Comparison of ENCODE assay signal across 28 mouse cellular contexts in the genomic region with DNA sequence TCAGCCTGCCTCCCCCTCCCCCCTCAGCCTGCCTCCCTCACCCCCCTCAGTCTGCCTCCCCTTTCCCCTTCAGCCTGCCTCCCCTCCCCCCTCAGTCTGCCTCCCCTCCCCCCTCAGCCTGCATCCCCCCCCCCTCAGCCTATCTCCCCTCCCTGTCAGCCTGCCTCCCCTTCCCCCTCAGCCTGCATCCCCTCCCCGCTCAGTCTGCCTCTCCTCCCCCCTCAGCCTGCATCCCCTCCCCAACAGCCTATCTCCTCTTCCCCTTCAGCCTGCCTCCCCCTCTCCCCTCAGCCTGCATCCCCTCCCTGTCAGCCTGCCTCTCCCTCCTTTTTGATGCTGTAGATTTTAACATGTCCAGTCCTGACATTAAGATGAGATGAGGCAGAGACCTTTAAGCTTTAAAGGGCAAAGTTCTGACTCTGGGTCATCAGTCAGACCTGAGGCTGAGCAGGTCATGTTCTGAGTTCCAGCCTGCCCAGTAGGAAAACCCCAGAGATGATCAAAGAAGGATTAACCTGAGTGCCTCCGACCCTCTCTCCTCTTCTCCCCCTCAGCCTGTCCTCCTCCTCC.
DNase-seq lines count a peak whose midpoint lies in the region; ATAC-seq and TF ChIP-seq lines count a peak whose summit lies in the region.
"Had no signal": no experiment of that assay in that cellular context is flagged by ENCODE, and none has a peak within 500 bp of the region (broad histone marks: within the 10 kb centered on the region; RNA-seq: fewer than 3 reads in every experiment).

No protein-coding gene starts in this region.

- no peak for DNase-seq in kidney, postnatal 14 days
- peak; percentile 51 for DNase-seq in brain, embryonic 14.5 days (ENCODE audit: low read depth)
- peak; percentile 69 for DNase-seq in embryo, embryonic 9.5 days (ENCODE audit: extremely low spot score)
- DNase-seq in mesoderm, embryonic 11.5 days (ENCODE audit: low read depth, low spot score) = peak; percentile 29
- no peak for DNase-seq in adrenal gland, adult 8-10 months
- no peak for DNase-seq in forebrain, embryonic 14.5 days (ENCODE audit: low spot score)
- DNase-seq: adrenal gland, postnatal 36 days; cerebellum, adult 2 months; cerebellum, postnatal 14 days; gastrocnemius, postnatal 10 days; heart, postnatal 14 days; kidney, adult 9 months; kidney, postnatal 25 days; liver, embryonic 13.5 days; lung, adult 18-20 months; lung, postnatal 4 days; right cerebral cortex, postnatal 25 days had no signal

- H3K4me1 ChIP-seq in kidney, embryonic 14.5 days (ENCODE audit: control insufficient read depth, insufficient read depth, low read length) = peaks cover 3% of the 10 kb centered on the region; the same call in 1 of the 2 replicates
- H3K4me1 ChIP-seq in forebrain, embryonic 14.5 days (ENCODE audit: control insufficient read depth, insufficient read depth, low read length) = peaks cover 10% of the 10 kb centered on the region; the same call in 1 of the 2 replicates
- H3K4me1 ChIP-seq: intestine, embryonic 15.5 days; liver, embryonic 13.5 days; stomach, embryonic 15.5 days had no signal

- H3K9me3 ChIP-seq in kidney, embryonic 14.5 days (ENCODE audit: control insufficient read depth, low read length) = no peaks in the 10 kb centered on the region
- no peaks in the 10 kb centered on the region for H3K9me3 ChIP-seq in forebrain, embryonic 14.5 days (replicated peaks; ENCODE audit: control insufficient read depth, low read length)
- H3K9me3 ChIP-seq: hindbrain, embryonic 12.5 days; intestine, embryonic 15.5 days; limb, embryonic 15.5 days; liver, embryonic 13.5 days; megakaryocyte, embryonic 14.5 days; neural tube, embryonic 13.5 days; stomach, embryonic 15.5 days had no signal

- 0 out of 2 replicates have a peak, but pooled peaks have one; percentile 4 for ATAC-seq in kidney, embryonic 14.5 days (ENCODE audit: low FRiP score, low TSS enrichment)
- no peak for ATAC-seq in forebrain, embryonic 14.5 days
- ATAC-seq in erythroblast, adult 5-6 weeks (replicated peaks; ENCODE audit: low FRiP score, poor library complexity, severe bottlenecking) = no peak
- ATAC-seq: CD4-positive, CD25-positive, alpha-beta regulatory T cell, adult 4 months; hindbrain, postnatal 0 days; intestine, embryonic 15.5 days; lung, postnatal 0 days had no signal

- H3K4me2 ChIP-seq in kidney, embryonic 14.5 days (replicated peaks; ENCODE audit: low read depth, low read length) = no peak overlapping the region
- no peak overlapping the region for H3K4me2 ChIP-seq in forebrain, embryonic 14.5 days (ENCODE audit: low read length)
- H3K4me2 ChIP-seq: hindbrain, embryonic 12.5 days; intestine, embryonic 15.5 days; limb, embryonic 15.5 days; liver, embryonic 13.5 days; neural tube, embryonic 13.5 days; stomach, embryonic 15.5 days had no signal

- no peak overlapping the region for H3K9ac ChIP-seq in kidney, embryonic 14.5 days (ENCODE audit: low read depth, low read length)
- no peak overlapping the region for H3K9ac ChIP-seq in forebrain, embryonic 14.5 days (ENCODE audit: low read length)
- H3K9ac ChIP-seq: hindbrain, embryonic 12.5 days; intestine, embryonic 15.5 days; limb, embryonic 15.5 days; liver, embryonic 13.5 days; neural tube, embryonic 13.5 days; stomach, embryonic 15.5 days had no signal

- TF ChIP-seq CTCF in brain, embryonic 14.5 days (IDR thresholded peaks at IDR 0.05; ENCODE audit: borderline replicate concordance, extremely low read depth, insufficient read depth, insufficient read length) = no peak

- no peaks in the 10 kb centered on the region for H3K36me3 ChIP-seq in kidney, embryonic 14.5 days (ENCODE audit: control insufficient read depth, insufficient read depth, low read length)
- H3K36me3 ChIP-seq in forebrain, embryonic 14.5 days (ENCODE audit: control insufficient read depth, insufficient read depth, low read length) = no peaks in the 10 kb centered on the region
- H3K36me3 ChIP-seq: hindbrain, embryonic 12.5 days; intestine, embryonic 15.5 days; limb, embryonic 15.5 days; liver, embryonic 13.5 days; stomach, embryonic 15.5 days had no signal

- no peak overlapping the region for H3K27ac ChIP-seq in kidney, embryonic 14.5 days (ENCODE audit: low read depth, low read length)
- H3K27ac ChIP-seq in forebrain, embryonic 14.5 days (ENCODE audit: low read depth, low read length) = no peak overlapping the region
- H3K27ac ChIP-seq: hindbrain, embryonic 12.5 days; hindbrain, postnatal 0 days; intestine, embryonic 15.5 days; limb, embryonic 15.5 days; liver, embryonic 13.5 days; neural tube, embryonic 13.5 days; stomach, embryonic 15.5 days had no signal

- 17% methylated on average over 1 of the region's 2 CpGs for WGBS in kidney, embryonic 14.5 days
- 20% methylated on average over 1 of the region's 2 CpGs for WGBS in forebrain, embryonic 14.5 days

- no peak overlapping the region for H3K4me3 ChIP-seq in kidney, embryonic 14.5 days (ENCODE audit: low read length)
- no peak overlapping the region for H3K4me3 ChIP-seq in forebrain, embryonic 14.5 days (ENCODE audit: low read depth, low read length)
- H3K4me3 ChIP-seq: hindbrain, embryonic 12.5 days; intestine, embryonic 15.5 days; limb, embryonic 15.5 days; liver, embryonic 13.5 days; megakaryocyte, embryonic 14.5 days; neural tube, embryonic 13.5 days; stomach, embryonic 15.5 days had no signal

- no peak for TF ChIP-seq POLR2A in brain, embryonic 14.5 days (IDR thresholded peaks at IDR 0.05; ENCODE audit: borderline replicate concordance, extremely low read depth, insufficient read depth, insufficient read length, poor library complexity, severe bottlenecking)

- no peaks in the 10 kb centered on the region for H3K27me3 ChIP-seq in kidney, embryonic 14.5 days (ENCODE audit: control insufficient read depth, insufficient read depth, low read length)
- H3K27me3 ChIP-seq in forebrain, embryonic 14.5 days (replicated peaks; ENCODE audit: control insufficient read depth, insufficient read depth, low read length) = no peaks in the 10 kb centered on the region
- H3K27me3 ChIP-seq: intestine, embryonic 15.5 days; limb, embryonic 15.5 days; liver, embryonic 13.5 days; neural tube, embryonic 13.5 days; stomach, embryonic 15.5 days had no signal

Comparison
In these comparisons a context has a peak if more than half of its experiments do, and no peak if none do; other contexts are left out.
1. DNase-seq: peak in brain, embryonic 14.5 days (single experiment), embryo, embryonic 9.5 days (single experiment) and mesoderm, embryonic 11.5 days (single experiment); none in kidney, postnatal 14 days (single experiment), adrenal gland, adult 8-10 months (single experiment) and forebrain, embryonic 14.5 days (single experiment).